Mouse (Mus musculus) 3T3-L1 (cell line): ENCODE measurements at regions not wholly inside any gene's neighbourhood (a gene's known extent, or its start where the extent isn't known, plus 50 kb on each side); places are given as distances from the start of the nearest gene placed in this dataset.
"Not testable (repeated sequence)": the region's sequence is repeated elsewhere in the genome, so short reads cannot be mapped to it uniquely, and the experiment has no call there.

ENCODE experiments used
- DNase-seq: peaks from one replicate; pipeline ENCODE4 v3.0.0-alpha.2; 2015; ENCODE audit warnings: low read depth, low spot score

DNA sequence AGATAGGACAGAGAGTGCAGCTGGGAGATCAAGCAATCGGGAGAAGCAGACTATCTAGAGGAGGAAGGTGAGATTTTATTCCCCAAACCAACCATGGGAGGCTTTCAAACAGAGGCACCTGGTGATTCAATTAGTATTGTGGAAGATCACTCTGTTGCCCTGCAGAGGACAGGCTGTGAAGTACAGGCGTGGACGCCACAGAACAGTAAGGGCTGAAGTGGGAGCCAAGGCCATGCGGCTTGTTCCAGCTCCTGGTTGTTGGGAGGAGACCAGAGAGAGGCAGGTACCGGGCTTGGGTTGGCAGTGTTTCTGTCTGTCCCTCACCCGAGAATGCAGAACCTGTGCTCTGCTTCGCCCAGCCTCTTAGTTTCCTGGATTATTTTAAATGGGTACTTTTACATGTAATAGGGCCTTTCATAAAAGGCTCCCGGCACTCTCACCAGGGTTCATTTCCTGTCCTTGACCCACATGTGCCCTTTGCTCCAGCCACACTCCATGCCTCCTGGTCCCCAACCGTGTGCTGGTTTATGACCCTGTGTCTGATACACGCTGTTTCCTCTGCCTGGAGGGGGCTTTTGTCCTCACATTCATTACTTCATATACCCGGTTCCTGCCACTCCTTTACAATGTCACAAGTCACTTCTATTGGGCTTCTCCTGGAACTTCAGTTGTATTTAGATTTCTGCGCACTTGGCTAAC is 58.3 kb downstream of the Vcpkmt start:
- DNase-seq, result no peak

- DNase-seq, result no peak
Measured at GRCm38 (mm10) chr12:69519869-69520268, 63.0 kb downstream of the Vcpkmt start.

DNA sequence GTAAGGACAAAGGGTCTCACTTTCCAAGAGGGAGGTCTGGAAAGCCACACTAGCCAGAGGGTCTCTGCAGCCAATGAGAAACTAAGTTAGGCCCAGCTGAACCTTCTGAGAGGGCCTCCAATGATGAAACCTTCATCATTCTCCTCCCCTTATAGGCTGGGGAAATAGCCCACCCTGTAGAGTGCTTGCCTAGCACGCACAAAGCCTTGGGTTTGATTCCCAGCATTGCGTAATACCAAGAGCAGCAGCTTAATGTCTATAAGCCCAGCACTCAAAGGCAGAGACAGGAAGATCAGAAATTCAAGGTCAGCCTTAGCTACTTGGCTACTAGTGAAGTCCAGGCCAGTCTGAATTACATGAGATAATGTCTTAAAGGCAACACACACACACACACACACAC is 63.8 kb downstream of the Vcpkmt start:
- no peak for DNase-seq

- no peak for DNase-seq
Measured at GRCm38 (mm10) chr12:69517616-69518015, 65.2 kb downstream of the Vcpkmt start.

DNA sequence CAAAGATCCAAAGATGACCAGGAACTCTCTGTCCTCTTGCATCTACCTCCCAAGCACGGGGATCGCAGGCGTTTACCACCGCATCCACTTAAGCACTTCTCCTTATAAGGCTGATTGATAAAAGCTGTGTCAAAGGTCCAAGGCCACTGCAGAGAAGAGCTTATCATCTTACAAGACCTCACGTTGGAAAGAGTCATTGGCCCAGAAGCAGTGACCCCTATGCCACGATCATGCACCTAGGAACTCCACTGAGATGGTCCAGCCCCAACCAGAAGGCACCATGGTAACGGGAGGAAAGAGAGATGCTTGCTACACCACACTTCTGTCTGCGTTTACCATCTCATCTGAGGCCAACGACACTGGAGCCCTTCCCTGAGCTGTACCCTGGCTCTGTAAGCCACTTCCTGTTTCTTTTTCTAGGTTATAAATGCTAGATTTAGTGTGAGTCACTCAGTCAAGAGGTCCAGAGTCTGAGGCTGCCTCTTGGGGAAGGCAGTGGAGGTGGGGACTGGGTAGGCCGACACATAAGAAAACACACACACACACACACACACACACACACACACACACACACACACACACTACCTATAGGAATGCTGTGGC is 66.4 kb downstream of the Vcpkmt start:
- peak; percentile 65 for DNase-seq

DNA sequence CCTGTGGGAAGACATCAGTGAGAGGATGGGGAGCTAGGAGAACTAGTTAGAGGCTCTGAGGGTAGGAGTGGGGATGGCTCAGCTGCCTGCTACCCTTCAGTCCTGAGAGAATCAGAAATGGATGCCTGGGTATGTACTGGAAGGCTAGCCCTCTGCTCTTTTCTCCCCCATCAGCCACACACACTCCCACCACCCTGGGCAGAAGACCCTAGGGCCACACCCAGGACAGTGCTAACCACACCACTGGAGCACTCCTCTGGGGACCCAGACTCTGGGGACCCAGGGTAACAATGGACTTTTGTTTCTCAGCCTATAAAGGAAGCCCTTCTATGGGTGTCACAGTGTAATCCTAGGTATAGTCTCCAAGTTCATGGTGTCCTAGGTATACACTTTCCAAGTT is 67.0 kb downstream of the Vcpkmt start:
- DNase-seq, result no peak

DNA sequence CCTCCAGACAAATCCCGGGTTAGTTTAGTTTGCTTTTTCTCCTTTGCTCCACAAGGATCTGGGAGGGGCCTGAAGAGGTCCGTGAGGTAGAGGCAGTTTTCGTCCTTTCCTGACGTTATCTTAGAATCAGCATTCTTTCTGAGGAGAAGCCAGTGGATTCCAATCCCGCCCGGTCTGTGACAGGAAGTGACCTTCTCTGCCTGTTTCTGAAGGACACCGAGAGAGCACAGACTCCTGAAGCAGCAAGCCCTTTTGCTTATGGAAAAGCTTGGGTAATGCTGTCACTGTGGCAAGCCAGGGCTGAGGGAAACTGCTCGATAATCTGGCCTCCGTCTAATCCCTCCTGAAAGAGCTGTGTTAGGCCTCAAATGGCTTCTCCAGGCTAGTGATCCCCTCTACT is 67.7 kb downstream of the Vcpkmt start:
- no peak for DNase-seq

- peak; percentile 61 for DNase-seq
Measured at GRCm38 (mm10) chr12:69513166-69513565, 69.7 kb downstream of the Vcpkmt start.

- no peak for DNase-seq
Measured at GRCm38 (mm10) chr12:69510736-69511135, 72.1 kb downstream of the Vcpkmt start.

- DNase-seq, result not testable (repeated sequence)
Measured at GRCm38 (mm10) chr12:69509180-69509579, 73.6 kb downstream of the Vcpkmt start.

DNA sequence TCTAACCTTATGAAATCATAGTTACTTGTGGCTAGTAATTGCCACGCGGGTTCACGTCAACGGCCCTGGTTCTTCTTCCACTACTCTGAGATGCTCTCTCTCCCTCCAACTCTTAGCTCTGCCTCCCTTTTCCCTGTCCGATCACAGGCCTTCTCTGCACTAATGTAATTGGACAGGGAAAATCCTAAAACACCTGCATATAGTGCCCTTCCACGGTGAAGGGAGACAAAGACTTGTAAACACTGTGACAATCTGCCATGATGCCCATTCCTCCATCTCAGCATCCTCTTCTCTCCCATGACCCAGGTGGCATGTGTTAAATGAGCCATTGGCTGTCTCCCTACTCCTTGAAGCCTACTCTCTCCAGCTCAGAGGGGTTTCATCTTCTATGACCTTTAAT is 74.9 kb downstream of the Vcpkmt start:
- DNase-seq, result no peak

DNA sequence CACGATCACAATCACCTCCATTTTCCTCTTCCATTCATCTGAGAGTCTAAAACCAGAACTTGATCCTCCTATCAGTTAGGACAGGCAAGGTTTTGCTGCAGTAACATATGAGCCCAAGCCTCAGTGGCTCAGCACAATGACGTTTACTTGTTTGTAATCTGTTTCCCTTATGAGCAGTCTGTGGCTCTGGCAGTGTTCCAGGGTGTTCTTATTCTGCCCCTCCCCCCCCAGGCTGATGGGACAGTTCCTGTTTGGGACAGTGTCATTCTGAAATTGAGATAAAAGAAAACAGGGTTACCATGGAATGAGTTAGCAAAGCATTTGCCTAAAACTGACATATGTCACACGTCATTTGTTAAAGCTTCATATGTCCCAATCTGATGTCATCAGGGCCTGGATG is 75.5 kb downstream of the Vcpkmt start:
- no peak for DNase-seq

GRCm38 (mm10) chr12:69502706-69503070 is 80.1 kb downstream of the Vcpkmt start:
- peak; percentile 46 for DNase-seq

DNA sequence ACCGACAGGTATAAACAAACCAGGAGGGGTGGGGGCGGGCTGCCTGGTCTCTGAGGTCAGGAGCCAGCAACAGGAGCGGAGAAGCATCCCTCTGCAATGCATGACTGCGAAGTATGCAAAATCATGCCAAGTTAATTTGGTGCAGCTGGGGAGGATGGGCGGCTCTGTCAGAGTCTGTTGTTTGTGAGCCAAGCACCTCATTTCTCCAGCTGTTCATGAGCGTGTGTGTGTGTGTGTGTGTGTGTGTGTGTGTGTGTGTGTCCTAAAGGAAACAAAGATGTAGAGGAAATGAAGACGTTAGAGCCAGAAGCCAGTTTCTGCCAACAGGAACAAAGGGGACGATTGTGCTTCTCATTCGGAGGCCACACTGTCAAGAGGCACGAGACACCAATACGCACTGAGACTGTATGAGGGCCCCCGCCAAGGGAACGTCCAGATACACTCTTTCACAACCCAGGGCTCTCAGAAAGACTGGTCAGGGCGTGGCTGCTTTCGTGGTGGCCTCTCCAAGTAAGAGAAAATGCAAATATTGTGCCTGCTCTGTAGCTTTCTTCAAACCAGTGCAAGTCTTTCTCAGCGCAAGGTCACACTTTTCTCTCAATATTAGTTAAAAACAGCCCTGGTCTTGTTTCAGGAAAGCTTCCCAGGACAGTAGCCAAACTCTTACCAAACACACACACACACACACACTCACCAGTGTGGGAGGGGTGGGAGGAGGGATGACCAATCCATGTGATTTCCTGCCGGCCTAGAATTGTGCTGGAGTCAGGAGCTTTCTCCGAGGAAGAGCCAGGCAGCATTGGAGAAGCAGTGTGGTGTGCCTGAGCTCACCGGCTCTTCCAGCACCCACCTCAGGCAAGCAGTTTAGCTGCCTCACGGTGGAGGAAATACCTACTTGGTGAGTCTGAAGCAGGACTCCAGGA is 80.8 kb downstream of the Vcpkmt start:
- peak; percentile 97 for DNase-seq

DNA sequence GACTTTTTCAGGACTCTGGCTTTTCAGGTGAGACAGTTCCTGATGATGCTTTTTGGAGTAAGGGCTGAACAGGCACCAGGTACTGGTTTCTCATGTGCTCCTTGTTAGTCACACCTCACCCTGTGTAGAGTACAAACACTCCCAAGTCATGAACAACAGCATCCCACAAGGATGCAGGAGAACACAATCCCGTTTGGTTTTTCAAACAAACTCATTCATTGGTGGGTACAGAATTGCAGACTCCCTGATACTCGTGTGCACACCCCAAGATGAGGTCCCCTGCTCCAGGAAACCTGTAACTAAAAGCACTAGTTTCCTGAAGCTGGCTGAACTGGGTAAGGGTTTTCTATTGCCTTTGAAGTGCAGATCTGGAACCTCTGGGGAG is 81.5 kb downstream of the Vcpkmt start:
- no peak for DNase-seq

- DNase-seq, result peak; percentile 81
Measured at GRCm38 (mm10) chr12:69500600-69501345, 82.1 kb downstream of the Vcpkmt start.

DNA sequence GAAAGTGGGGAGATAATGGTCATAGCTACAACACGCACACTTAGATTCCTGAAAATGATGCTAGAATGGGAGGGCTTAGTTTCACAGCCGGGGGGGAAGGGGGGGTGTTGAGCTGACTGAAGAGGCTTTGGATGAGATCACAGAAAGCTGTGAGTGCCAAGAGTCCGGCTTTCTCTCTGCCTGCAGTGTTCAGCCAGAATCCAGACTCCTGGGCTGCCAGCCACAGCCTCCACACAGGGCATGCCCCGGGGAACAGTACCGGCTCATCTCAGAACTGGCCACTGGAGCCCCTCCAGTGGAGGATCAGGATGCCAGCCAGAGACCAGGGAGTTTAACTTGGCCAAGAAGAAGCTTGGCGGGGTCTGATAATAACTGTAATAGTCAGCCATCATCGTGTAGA is 85.7 kb downstream of the Vcpkmt start:
- peak; percentile 92 for DNase-seq

DNA sequence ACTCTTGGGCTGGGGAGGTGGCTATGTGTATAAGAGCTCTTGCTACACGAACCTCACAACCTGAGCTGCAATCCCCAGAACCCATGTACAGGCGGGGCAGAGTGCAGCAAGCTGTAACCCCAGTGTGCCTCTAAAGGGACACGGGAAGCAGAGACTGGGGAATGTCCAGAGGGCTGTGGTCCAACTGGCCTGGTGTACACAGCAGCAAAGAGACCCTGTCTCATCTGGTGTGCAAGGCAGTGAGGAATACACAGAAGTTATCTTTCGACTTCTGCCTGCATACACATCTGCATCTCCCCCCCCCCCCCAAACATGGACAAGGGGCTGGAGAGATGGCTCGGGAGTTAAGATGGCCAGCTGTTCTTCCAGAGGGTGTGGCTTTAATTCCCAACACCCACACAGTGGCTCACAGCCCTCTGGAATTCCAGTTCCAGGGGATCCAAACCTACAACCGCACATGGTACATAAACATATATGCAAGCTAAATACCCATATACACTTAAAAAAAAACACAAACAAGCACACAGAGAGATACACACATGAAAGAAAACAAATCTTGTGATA is 86.4 kb downstream of the Vcpkmt start:
- DNase-seq, result no peak

- no peak for DNase-seq
Measured at GRCm38 (mm10) chr12:69495776-69496175, 87.1 kb downstream of the Vcpkmt start.

DNA sequence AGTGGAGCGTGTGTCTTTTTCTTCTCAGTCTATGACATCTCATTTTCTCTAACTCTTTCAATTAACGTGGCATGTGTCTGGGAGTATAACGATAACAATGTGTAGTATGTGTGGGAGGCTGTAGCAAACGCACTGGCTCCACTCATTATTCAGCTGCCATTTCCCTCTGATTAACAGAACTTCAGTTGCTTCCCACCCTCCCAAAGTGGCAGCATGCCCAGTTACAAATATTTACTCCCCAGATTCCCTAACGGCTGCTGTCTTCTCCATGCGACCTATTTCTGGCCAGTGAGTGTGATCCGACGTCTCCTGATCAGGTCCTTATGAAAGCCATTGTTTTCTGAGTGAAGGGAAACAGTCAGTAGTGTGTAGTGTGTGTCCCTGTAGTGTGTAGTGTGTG is 88.2 kb downstream of the Vcpkmt start:
- DNase-seq, result no peak

DNA sequence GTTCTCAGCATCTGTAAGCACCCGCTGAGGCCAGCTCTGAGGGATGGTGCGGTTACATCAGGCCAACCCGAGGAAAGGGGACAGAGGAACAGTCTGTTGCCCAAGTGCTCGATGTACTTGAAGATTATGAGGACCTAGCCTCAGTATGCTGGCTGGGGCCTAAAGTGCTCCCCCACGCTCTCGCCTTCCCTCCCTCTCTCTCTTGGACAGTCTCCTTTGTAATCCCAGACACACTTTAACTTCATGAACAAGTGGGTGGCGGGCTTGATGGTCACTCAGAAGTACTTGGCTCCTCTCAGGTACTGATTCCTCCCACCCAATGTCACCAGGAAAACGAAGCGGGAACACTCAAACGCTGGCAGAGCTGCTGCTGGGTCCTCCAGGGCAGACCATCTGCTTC is 93.1 kb downstream of the Vcpkmt start:
- DNase-seq, result no peak

DNA sequence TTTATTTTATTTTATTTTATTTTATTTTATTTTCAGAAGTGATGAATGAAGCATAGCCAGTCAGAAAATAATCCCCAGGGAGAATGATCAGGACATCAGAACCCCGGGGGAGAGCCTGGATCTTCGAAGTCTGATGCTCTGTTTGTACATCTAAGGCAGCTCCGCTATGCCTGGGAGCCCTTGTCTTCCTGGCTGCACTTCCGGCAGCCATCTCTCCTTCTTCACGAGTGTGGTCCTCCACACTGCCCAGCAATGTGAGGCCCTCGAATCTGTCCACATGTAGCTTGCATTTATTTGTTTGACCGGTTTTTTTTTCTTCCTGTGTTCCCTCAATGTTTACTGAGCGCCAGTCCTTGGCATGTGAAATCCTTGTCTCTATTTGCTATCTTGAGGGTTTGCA is 95.9 kb downstream of the Vcpkmt start:
- no peak for DNase-seq
